Mouse (Mus musculus): ENCODE results near the gene Mob3a. TPM values are rescaled to one million over a fixed set of nuclear protein-coding genes. Genes with fewer than 3 reads are reported as not detected.

Mob3a gene
- polyA plus RNA-seq, 2 experiments = 33.7 to 36.5 TPM

GRCm38 (mm10) chr10:80700038-80700504, 1.7 kb downstream of the Mob3a start:
- no peaks in the 10 kb centered on the region for H3K27me3 ChIP-seq (ENCODE audit: control insufficient read depth, insufficient read depth, low read length)
- no peak for DNase-seq (ENCODE audit: low spot score)
- H3K36me3 ChIP-seq (ENCODE audit: control insufficient read depth, insufficient read depth, low read length) = peaks cover 14% of the 10 kb centered on the region
- peak overlapping the region; percentile 54; the same call in 1 of the 2 replicates for H3K4me2 ChIP-seq (replicated peaks; ENCODE audit: low read depth, low read length, severe bottlenecking)
- H3K27ac ChIP-seq (replicated peaks; ENCODE audit: low read depth, low read length) = no peak overlapping the region
- H3K9ac ChIP-seq (ENCODE audit: low read depth, low read length, severe bottlenecking) = 0 out of 2 replicates have a peak overlapping the region, but pooled peaks have one; percentile 12
- ATAC-seq (ENCODE audit: low FRiP score, low read depth) = no peak
- H3K4me3 ChIP-seq (replicated peaks; ENCODE audit: low read length) = no peak overlapping the region
- no peak for TF ChIP-seq POLR2A (IDR thresholded peaks at IDR 0.05; ENCODE audit: borderline replicate concordance, extremely low read depth, insufficient read depth, insufficient read length)
- 89% methylated on average over 7 of the region's 7 CpGs for WGBS
- H3K4me1 ChIP-seq (ENCODE audit: control insufficient read depth, insufficient read depth, low read length) = peaks cover 21% of the 10 kb centered on the region
- H3K9me3 ChIP-seq (ENCODE audit: control insufficient read depth, low read length) = no peaks in the 10 kb centered on the region

GRCm38 (mm10) chr10:80698605-80699004, 3.2 kb downstream of the Mob3a start:
- Histone ChIP-seq H3K9me3 (ENCODE audit: control insufficient read depth, low read length) (no peaks in the 10 kb centered on the region), H3K4me1 (ENCODE audit: control insufficient read depth, insufficient read depth, low read length) (peaks cover 17% of the 10 kb centered on the region), H3K4me2 (replicated peaks; ENCODE audit: low read depth, low read length, severe bottlenecking) (no peak overlapping the region), H3K36me3 (ENCODE audit: control insufficient read depth, insufficient read depth, low read length) (peaks cover 28% of the 10 kb centered on the region), H3K27me3 (ENCODE audit: control insufficient read depth, insufficient read depth, low read length) (no peaks in the 10 kb centered on the region), H3K9ac (ENCODE audit: low read depth, low read length, severe bottlenecking) (no peak overlapping the region), H3K4me3 (replicated peaks; ENCODE audit: low read length) (no peak overlapping the region), H3K27ac (replicated peaks; ENCODE audit: low read depth, low read length) (no peak overlapping the region)
- WGBS = 89% methylated on average over 9 of the region's 9 CpGs
- TF ChIP-seq POLR2A (IDR thresholded peaks at IDR 0.05; ENCODE audit: borderline replicate concordance, extremely low read depth, insufficient read depth, insufficient read length) = no peak
- DNase-seq (ENCODE audit: low spot score) = no peak
- ATAC-seq (ENCODE audit: low FRiP score, low read depth) = no peak

- no peak for DNase-seq (ENCODE audit: low spot score)
- no peak overlapping the region for H3K4me2 ChIP-seq (replicated peaks; ENCODE audit: low read depth, low read length, severe bottlenecking)
- peaks cover 11% of the 10 kb centered on the region for H3K4me1 ChIP-seq (ENCODE audit: control insufficient read depth, insufficient read depth, low read length)
- H3K36me3 ChIP-seq (ENCODE audit: control insufficient read depth, insufficient read depth, low read length) = peaks cover 30% of the 10 kb centered on the region
- no peaks in the 10 kb centered on the region for H3K9me3 ChIP-seq (ENCODE audit: control insufficient read depth, low read length)
- no peak overlapping the region for H3K9ac ChIP-seq (ENCODE audit: low read depth, low read length, severe bottlenecking)
- H3K27ac ChIP-seq (replicated peaks; ENCODE audit: low read depth, low read length) = no peak overlapping the region
- no peak for TF ChIP-seq POLR2A (IDR thresholded peaks at IDR 0.05; ENCODE audit: borderline replicate concordance, extremely low read depth, insufficient read depth, insufficient read length)
- ATAC-seq (ENCODE audit: low FRiP score, low read depth) = no peak
- no peak overlapping the region for H3K4me3 ChIP-seq (replicated peaks; ENCODE audit: low read length)
- no peaks in the 10 kb centered on the region for H3K27me3 ChIP-seq (ENCODE audit: control insufficient read depth, insufficient read depth, low read length)
- 85% methylated on average over 9 of the region's 9 CpGs for WGBS
These were observed 4.0 kb downstream of the Mob3a start for GRCm38 (mm10) chr10:80697812-80698211.

GRCm38 (mm10) chr10:80697393-80697787, 4.4 kb downstream of the Mob3a start:
- TF ChIP-seq POLR2A (IDR thresholded peaks at IDR 0.05; ENCODE audit: borderline replicate concordance, extremely low read depth, insufficient read depth, insufficient read length) = no peak
- H3K9ac ChIP-seq (ENCODE audit: low read depth, low read length, severe bottlenecking) = no peak overlapping the region
- H3K4me2 ChIP-seq (replicated peaks; ENCODE audit: low read depth, low read length, severe bottlenecking) = no peak overlapping the region
- H3K27ac ChIP-seq (replicated peaks; ENCODE audit: low read depth, low read length) = no peak overlapping the region
- H3K4me1 ChIP-seq (ENCODE audit: control insufficient read depth, insufficient read depth, low read length) = peaks cover 11% of the 10 kb centered on the region
- no peak overlapping the region for H3K4me3 ChIP-seq (replicated peaks; ENCODE audit: low read length)
- ATAC-seq (ENCODE audit: low FRiP score, low read depth) (no peak), DNase-seq (ENCODE audit: low spot score) (no peak)
- peaks cover 31% of the 10 kb centered on the region for H3K36me3 ChIP-seq (ENCODE audit: control insufficient read depth, insufficient read depth, low read length)
- no peaks in the 10 kb centered on the region for H3K27me3 ChIP-seq (ENCODE audit: control insufficient read depth, insufficient read depth, low read length)
- 89% methylated on average over 8 of the region's 8 CpGs for WGBS
- H3K9me3 ChIP-seq (ENCODE audit: control insufficient read depth, low read length) = no peaks in the 10 kb centered on the region

GRCm38 (mm10) chr10:80696502-80697392, 5.0 kb downstream of the Mob3a start:
- Histone ChIP-seq H3K9me3 (ENCODE audit: control insufficient read depth, low read length) (no peaks in the 10 kb centered on the region), H3K9ac (ENCODE audit: low read depth, low read length, severe bottlenecking) (peak overlapping the region; percentile 28; the same call in 1 of the 2 replicates), H3K27me3 (ENCODE audit: control insufficient read depth, insufficient read depth, low read length) (no peaks in the 10 kb centered on the region), H3K4me1 (ENCODE audit: control insufficient read depth, insufficient read depth, low read length) (peaks cover 11% of the 10 kb centered on the region), H3K4me2 (replicated peaks; ENCODE audit: low read depth, low read length, severe bottlenecking) (no peak overlapping the region), H3K4me3 (replicated peaks; ENCODE audit: low read length) (no peak overlapping the region), H3K36me3 (ENCODE audit: control insufficient read depth, insufficient read depth, low read length) (peaks cover 36% of the 10 kb centered on the region), H3K27ac (replicated peaks; ENCODE audit: low read depth, low read length) (no peak overlapping the region)
- 66% methylated on average over 11 of the region's 12 CpGs for WGBS
- no peak for TF ChIP-seq POLR2A (IDR thresholded peaks at IDR 0.05; ENCODE audit: borderline replicate concordance, extremely low read depth, insufficient read depth, insufficient read length)
- ATAC-seq (ENCODE audit: low FRiP score, low read depth) (no peak), DNase-seq (ENCODE audit: low spot score) (no peak)

All from limb, embryonic 14.5 days (tissue).